Mouse (Mus musculus) intestine, embryonic 14.5 days (tissue): ENCODE measurements around the gene Nkain1. TPM values are rescaled to one million over a fixed set of nuclear protein-coding genes. Genes with fewer than 3 reads are reported as not detected.

Source experiments
- ATAC-seq: fragments of 200-750 bp; cut with Nextera tagmentation; replicated peaks from 2 replicates; pipeline ENCODE4 v1.8.0; 2017; ENCODE audit warnings: low read depth, moderate number of reproducible peaks, moderate TSS enrichment, moderate library complexity; ENCODE audit not compliant: low FRiP score, low TSS enrichment
- DNase-seq: peaks from one replicate; pipeline ENCODE4 v3.0.0-alpha.2; 2018; ENCODE audit warnings: low spot score
- H3K27ac ChIP-seq: fragments of 300-500 bp; sonication (generic); 2 replicates; pipeline ENCODE4 v1.5.1; 2014; ENCODE audit warnings: low read depth, mild to moderate bottlenecking, control low read depth
- H3K27me3 ChIP-seq: fragments of 300-500 bp; sonication (generic); replicated peaks from 2 replicates; pipeline ENCODE4 v1.6.1; 2014; ENCODE audit warnings: low read length, control low read depth; ENCODE audit not compliant: control insufficient read depth, insufficient read depth
- H3K36me3 ChIP-seq: fragments of 300-500 bp; sonication (generic); 2 replicates; pipeline ENCODE4 v1.6.1; 2014; ENCODE audit warnings: low read length, control low read depth; ENCODE audit not compliant: control insufficient read depth, insufficient read depth
- H3K4me1 ChIP-seq: fragments of 300-500 bp; sonication (generic); replicated peaks from 2 replicates; pipeline ENCODE4 v1.6.1; 2014; ENCODE audit warnings: low read length, control low read depth, mixed read lengths; ENCODE audit not compliant: control insufficient read depth, insufficient read depth
- H3K4me2 ChIP-seq: fragments of 300-500 bp; sonication (generic); 2 replicates; pipeline ENCODE4 v1.6.1; 2014; ENCODE audit warnings: low read length
- H3K4me3 ChIP-seq: fragments of 300-500 bp; sonication (generic); 2 replicates; pipeline ENCODE4 v1.5.1; 2014; ENCODE audit warnings: low read depth, low read length, control low read depth, mixed read lengths
- H3K9ac ChIP-seq: fragments of 300-500 bp; sonication (generic); 2 replicates; pipeline ENCODE4 v1.6.1; 2014; ENCODE audit warnings: mild to moderate bottlenecking, low read length
- H3K9me3 ChIP-seq: fragments of 300-500 bp; sonication (generic); 2 replicates; pipeline ENCODE4 v1.6.1; 2016; ENCODE audit warnings: low read length, control low read depth; ENCODE audit not compliant: control insufficient read depth
- WGBS: fragments of 180-500 bp; shearing (Covaris S2); extraction: QIAGEN DNeasy Blood & Tissue Kit; methylation state at CpG from one replicate; pipeline ENCODE4 v1.1.7; 2014; 5-methylcytosine and 5-hydroxymethylcytosine counted together
- polyA plus RNA-seq: library from polyadenylated mRNA; unstranded; fragments of >200 nt; fragmentation: Nextera tagmentation; extraction: Ambion mirVana; gene quantifications from 2 replicates; pipeline ENCODE4 v1.2.1, GENCODE M21; 2014

The Nkain1 gene
- polyA plus RNA-seq, 1 experiment from 2014 or later = 3.1 TPM

DNA sequence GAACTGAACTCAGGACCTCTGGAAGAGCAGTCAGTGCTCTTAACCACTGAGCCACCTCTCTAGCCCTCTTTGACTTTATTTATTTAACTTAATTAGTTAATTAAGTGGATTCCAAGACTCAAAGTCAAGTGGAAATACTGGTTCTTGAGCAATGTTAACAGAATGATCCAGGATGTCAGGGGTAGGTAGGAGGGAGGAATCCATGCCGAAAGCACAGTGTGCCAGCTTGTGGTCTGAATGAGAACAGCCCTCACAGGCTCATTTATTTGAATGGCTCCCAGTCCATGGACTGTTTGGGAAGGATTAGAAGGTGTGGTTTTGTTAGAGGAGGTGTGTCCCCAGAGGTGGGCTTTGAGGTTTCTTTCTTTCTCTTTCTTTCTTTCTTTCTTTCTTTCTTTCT is 46.2 kb downstream of the Nkain1 start:
- H3K9me3 ChIP-seq = no peaks in the 10 kb centered on the region
- DNase-seq = no peak
- no peak overlapping the region for H3K4me3 ChIP-seq
- peaks cover 5% of the 10 kb centered on the region; the same call in 1 of the 2 replicates for H3K36me3 ChIP-seq
- no peaks in the 10 kb centered on the region for H3K27me3 ChIP-seq
- no peaks in the 10 kb centered on the region for H3K4me1 ChIP-seq
- H3K9ac ChIP-seq = no peak overlapping the region
- H3K4me2 ChIP-seq = no peak overlapping the region
- ATAC-seq = no peak
- H3K27ac ChIP-seq = no peak overlapping the region
- WGBS = 97% methylated on average over 1 of the region's 1 CpGs

DNA sequence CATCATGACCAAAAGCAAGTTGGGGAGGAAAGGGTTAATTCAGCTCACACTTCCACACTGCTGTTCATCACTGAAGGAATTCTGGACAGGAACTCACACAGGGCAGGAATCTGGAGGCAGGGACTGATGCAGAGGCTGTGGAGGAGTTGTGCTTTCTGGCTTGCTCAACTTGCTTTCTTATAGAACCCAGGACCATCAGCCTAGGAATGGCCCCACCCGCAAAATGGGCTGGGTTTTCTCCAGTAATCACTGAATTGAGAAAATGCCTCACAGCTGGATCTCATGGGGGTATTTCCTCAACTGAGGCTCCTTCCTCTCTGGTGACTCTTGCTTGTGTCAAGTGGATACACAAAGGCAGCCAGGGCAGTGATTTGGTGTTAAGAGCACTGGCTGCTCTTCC is 48.9 kb downstream of the Nkain1 start:
- Histone ChIP-seq H3K4me1 (no peaks in the 10 kb centered on the region), H3K27me3 (no peaks in the 10 kb centered on the region), H3K27ac (no peak overlapping the region), H3K36me3 (no peaks in the 10 kb centered on the region), H3K9ac (no peak overlapping the region), H3K4me2 (no peak overlapping the region), H3K4me3 (no peak overlapping the region), H3K9me3 (no peaks in the 10 kb centered on the region)
- DNase-seq (no peak), ATAC-seq (no peak)
- WGBS = 71% methylated on average over 1 of the region's 1 CpGs

DNA sequence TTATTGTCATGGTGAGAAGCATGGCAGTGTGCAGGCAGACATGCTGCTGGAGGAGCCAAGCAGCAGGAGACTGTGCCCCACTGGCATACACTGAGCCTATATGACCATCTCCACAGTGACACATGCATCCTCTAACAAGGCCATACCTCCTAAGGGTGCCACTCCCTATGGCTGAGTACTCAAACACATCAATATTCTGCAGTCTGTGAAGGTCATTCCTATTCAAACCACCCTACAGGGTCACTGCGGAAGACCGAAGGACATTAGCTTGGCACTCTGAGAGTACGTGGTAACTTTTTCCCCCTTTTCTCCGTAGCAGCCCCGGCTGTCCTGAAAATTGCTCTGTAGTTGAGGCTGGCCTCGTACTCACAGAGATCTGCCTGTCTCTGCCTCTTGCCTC is 52.5 kb downstream of the Nkain1 start:
- Histone ChIP-seq H3K9ac (no peak overlapping the region), H3K4me2 (no peak overlapping the region), H3K27ac (no peak overlapping the region), H3K27me3 (no peaks in the 10 kb centered on the region), H3K9me3 (no peaks in the 10 kb centered on the region), H3K36me3 (no peaks in the 10 kb centered on the region), H3K4me3 (no peak overlapping the region), H3K4me1 (0 out of 2 replicates have a peak, but pooled peaks cover 2% of the 10 kb centered on the region)
- no peak for DNase-seq
- 95% methylated on average over 6 of the region's 6 CpGs for WGBS
- ATAC-seq = no peak

DNA sequence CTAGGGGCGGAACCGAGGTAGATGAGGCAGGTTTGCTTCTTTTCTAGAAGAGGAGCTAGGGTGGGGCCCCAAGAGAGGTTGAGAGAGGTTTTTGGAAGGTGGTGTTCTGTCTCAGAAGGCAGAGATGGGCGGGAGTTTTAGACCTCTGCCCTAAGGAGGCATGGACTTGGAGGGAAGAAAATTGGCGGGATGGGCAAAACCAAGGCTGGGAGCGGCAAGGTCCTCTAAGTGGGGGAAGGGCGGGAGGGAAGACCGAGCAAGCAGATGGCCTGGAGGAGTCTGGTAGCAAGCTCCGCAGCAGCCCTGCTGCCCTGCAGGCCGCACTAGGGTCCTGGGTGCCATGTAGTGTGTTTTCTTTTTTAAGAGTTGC is 53.5 kb downstream of the Nkain1 start:
- Histone ChIP-seq H3K4me2 (peak overlapping the region; percentile 76), H3K4me1 (0 out of 2 replicates have a peak, but pooled peaks cover 2% of the 10 kb centered on the region), H3K36me3 (no peaks in the 10 kb centered on the region), H3K27ac (peak overlapping the region; percentile 51), H3K9ac (no peak overlapping the region), H3K9me3 (no peaks in the 10 kb centered on the region), H3K27me3 (no peaks in the 10 kb centered on the region), H3K4me3 (peak overlapping the region; percentile 57)
- ATAC-seq (no peak), DNase-seq (no peak)
- under 1% methylated on average over 9 of the region's 9 CpGs for WGBS

DNA sequence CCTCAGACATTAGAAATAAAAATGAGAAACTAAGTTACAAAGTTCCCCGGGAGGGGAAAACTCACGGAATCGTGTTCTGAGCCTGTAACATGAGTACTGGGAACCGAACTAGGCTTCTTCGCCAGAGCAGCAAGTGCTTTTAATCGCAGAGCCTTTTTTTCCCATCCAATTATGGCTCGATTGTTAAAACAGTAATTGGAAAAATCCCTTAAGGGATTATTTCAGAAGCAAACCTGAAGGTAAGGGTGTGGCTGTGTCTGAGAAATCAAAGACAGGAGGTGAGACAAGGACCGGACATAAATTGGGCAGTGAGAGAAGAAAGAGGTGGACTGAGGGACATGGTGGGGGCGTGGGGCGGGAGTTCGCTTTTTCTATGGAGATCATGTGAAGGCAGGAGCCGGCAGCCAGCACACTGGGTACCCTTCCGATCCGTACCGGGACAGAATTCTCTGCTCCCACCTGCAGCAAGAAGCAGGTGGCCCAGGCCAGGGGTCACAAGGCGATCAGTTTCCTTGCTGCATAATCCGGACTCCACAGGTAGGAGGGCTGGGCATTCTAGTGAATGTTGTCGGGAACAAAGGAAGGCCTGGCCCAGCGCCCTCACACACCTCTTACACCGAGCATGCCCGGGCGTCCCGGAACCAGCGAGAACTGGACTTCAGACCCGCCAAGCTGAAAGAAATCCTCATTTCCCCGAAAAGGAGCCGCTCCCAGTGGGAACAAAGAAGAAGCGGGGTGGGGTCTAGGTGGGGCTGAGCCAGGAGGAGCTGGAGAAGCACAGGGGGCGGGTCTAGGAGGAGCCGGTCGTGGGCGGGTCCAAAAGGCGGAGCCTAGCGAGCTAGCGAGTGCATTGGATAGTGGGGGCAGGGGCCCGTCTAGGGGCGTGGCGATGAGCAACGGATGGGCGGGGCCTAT is 54.1 kb downstream of the Nkain1 start:
- Histone ChIP-seq H3K36me3 (no peaks in the 10 kb centered on the region), H3K4me2 (peak overlapping the region; percentile 76), H3K9ac (peak overlapping the region; percentile 79), H3K4me1 (0 out of 2 replicates have a peak, but pooled peaks cover 2% of the 10 kb centered on the region), H3K27ac (peak overlapping the region; percentile 89), H3K9me3 (no peaks in the 10 kb centered on the region), H3K4me3 (peak overlapping the region; percentile 57), H3K27me3 (no peaks in the 10 kb centered on the region)
- ATAC-seq (peak; percentile 97), DNase-seq (peak; percentile 99)
- 2% methylated on average over 40 of the region's 40 CpGs for WGBS

DNA sequence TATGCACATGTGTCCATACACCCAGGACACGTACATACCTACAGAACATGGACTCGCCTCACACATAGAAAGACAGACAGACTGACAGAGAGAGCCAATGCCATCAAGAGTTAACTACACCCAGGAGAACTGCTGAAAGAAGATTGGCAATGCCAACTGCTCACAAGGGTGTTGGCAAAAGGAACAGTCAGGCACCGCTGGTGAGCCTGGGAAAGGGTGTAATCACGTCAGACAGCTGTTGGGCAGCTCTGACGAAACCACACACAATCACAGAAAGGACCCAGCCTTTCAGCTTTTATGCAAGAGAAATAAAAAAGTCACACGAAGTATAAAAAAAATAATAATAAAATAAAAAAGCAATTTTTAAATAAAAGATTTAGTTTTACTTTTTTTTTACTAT is 57.5 kb downstream of the Nkain1 start:
- Histone ChIP-seq H3K4me2 (no peak overlapping the region), H3K27me3 (no peaks in the 10 kb centered on the region), H3K27ac (no peak overlapping the region), H3K36me3 (no peaks in the 10 kb centered on the region), H3K4me3 (no peak overlapping the region), H3K9ac (no peak overlapping the region), H3K9me3 (no peaks in the 10 kb centered on the region), H3K4me1 (0 out of 2 replicates have a peak, but pooled peaks cover 2% of the 10 kb centered on the region)
- no peak for ATAC-seq
- 84% methylated on average over 6 of the region's 6 CpGs for WGBS
- DNase-seq = no peak

Other genes with a start within 250 kb of the Nkain1 start
- 62.9 and 68.7 TPM in 2 replicates for gene Zcchc17, start 214.2 kb downstream of the Nkain1 start, polyA plus RNA-seq
- 155 and 166 TPM in 2 replicates for gene Snrnp40, start 214.0 kb downstream of the Nkain1 start, polyA plus RNA-seq
- gene Pum1, start 89.1 kb upstream of the Nkain1 start, polyA plus RNA-seq = 91.7 and 98.5 TPM in 2 replicates
- gene Sdc3, start 218.4 kb upstream of the Nkain1 start, polyA plus RNA-seq = 19.2 and 21.1 TPM in 2 replicates